Comparison of ENCODE assay signal across 10 mouse cellular contexts in the genomic region with DNA sequence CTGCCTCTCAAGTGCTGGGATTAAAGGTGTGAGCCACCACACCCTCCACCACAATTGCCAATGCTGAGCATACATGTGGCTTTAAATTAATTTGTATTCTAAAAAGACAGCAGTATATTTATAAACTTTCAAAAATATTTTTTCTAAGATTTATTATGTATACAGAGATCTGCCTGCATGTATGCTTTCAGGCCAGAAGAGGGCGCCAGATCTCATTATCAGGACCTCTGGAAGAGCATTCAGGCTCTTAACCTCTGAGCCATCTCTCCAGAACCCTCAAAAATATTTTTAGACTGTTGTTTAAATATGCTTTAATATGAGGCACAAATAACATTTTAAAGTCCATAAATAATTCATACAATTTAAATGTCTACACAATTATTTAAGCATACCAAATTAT. TPM values are rescaled to one million over a fixed set of nuclear protein-coding genes. Genes with fewer than 3 reads are reported as not detected.
DNase-seq lines count a peak whose midpoint lies in the region; ATAC-seq lines count a peak whose summit lies in the region.
"Had no signal": no experiment of that assay in that cellular context is flagged by ENCODE, and none has a peak within 500 bp of the region (broad histone marks: within the 10 kb centered on the region; RNA-seq: fewer than 3 reads in every experiment).

No protein-coding gene starts in this region.

- no peaks in the 10 kb centered on the region for H3K9me3 ChIP-seq in hindbrain, embryonic 11.5 days (ENCODE audit: control insufficient read depth, low read length)
- no peaks in the 10 kb centered on the region for H3K9me3 ChIP-seq in hindbrain, embryonic 16.5 days (ENCODE audit: control insufficient read depth, low read length)

- no peak overlapping the region for H3K4me3 ChIP-seq in hindbrain, embryonic 11.5 days (ENCODE audit: low read depth, low read length)
- no peak overlapping the region for H3K4me3 ChIP-seq in hindbrain, embryonic 16.5 days (ENCODE audit: low read length)

- DNase-seq in hindbrain, embryonic 11.5 days (ENCODE audit: low spot score): peak; percentile 26
- DNase-seq in thymus, postnatal 0 days (ENCODE audit: low spot score): peak; percentile 1
- no peak for DNase-seq in thymus, postnatal 14 days
- peak; percentile 8 for DNase-seq in c-Kit-positive CD71-positive TER-119-negative erythroid progenitor cells, embryonic 14.5 days (ENCODE audit: low read depth)
- peak; percentile 32 for DNase-seq in splenic B cell, adult 2 months (ENCODE audit: low read depth, low spot score)
- no peak for DNase-seq in layer of hippocampus, postnatal 36 days
- no peak for DNase-seq in urinary bladder, postnatal 4 days (ENCODE audit: low spot score in 2 of 2)

- no peak overlapping the region for H3K9ac ChIP-seq in hindbrain, embryonic 11.5 days (ENCODE audit: low read depth, low read length)
- H3K9ac ChIP-seq in hindbrain, embryonic 16.5 days (ENCODE audit: low read depth, low read length): no peak overlapping the region

- 0% methylated on average over 1 of the region's 1 CpGs for WGBS in hindbrain, embryonic 11.5 days
- WGBS in hindbrain, embryonic 16.5 days: 0% methylated on average over 1 of the region's 1 CpGs

- no peaks in the 10 kb centered on the region for H3K36me3 ChIP-seq in hindbrain, embryonic 11.5 days (ENCODE audit: control insufficient read depth, insufficient read depth, low read length)
- no peaks in the 10 kb centered on the region for H3K36me3 ChIP-seq in hindbrain, embryonic 16.5 days (ENCODE audit: control insufficient read depth, insufficient read depth, low read length)
- H3K36me3 ChIP-seq in splenic B cell, adult 2 months (ENCODE audit: control insufficient read depth, insufficient read depth, low read length, poor library complexity, severe bottlenecking): no peaks in the 10 kb centered on the region

- no peaks in the 10 kb centered on the region for H3K4me1 ChIP-seq in hindbrain, embryonic 11.5 days (replicated peaks; ENCODE audit: control insufficient read depth, insufficient read depth, low read length)
- H3K4me1 ChIP-seq in hindbrain, embryonic 16.5 days (ENCODE audit: control insufficient read depth, insufficient read depth, low read depth, low read length): no peaks in the 10 kb centered on the region

- H3K27me3 ChIP-seq in hindbrain, embryonic 11.5 days (ENCODE audit: control insufficient read depth, insufficient read depth, low read length): no peaks in the 10 kb centered on the region
- no peaks in the 10 kb centered on the region for H3K27me3 ChIP-seq in hindbrain, embryonic 16.5 days (replicated peaks; ENCODE audit: control insufficient read depth, insufficient read depth, low read length)
- no peaks in the 10 kb centered on the region for H3K27me3 ChIP-seq in splenic B cell, adult 2 months (ENCODE audit: control insufficient read depth, insufficient read depth, low read length, poor library complexity, severe bottlenecking)

- ATAC-seq in hindbrain, embryonic 11.5 days (ENCODE audit: low FRiP score): no peak
- ATAC-seq in hindbrain, embryonic 16.5 days: no peak

- H3K4me2 ChIP-seq in hindbrain, embryonic 11.5 days (replicated peaks; ENCODE audit: low read depth, low read length): no peak overlapping the region
- no peak overlapping the region for H3K4me2 ChIP-seq in hindbrain, embryonic 16.5 days (ENCODE audit: low read length)

- H3K27ac ChIP-seq in hindbrain, embryonic 11.5 days (ENCODE audit: low read depth, low read length): no peak overlapping the region
- no peak overlapping the region for H3K27ac ChIP-seq in hindbrain, embryonic 16.5 days (ENCODE audit: low read depth, low read length)

RNA-seq across cellular contexts. Expression of gene Rhox10, which starts 4.7 kb away (rescaled TPM):
- polyA plus RNA-seq in hindbrain, embryonic 11.5 days (2014; fragmentation: Nextera tagmentation; extraction: Ambion mirVana): not detected in 2 replicates
- not detected in 2 replicates for polyA plus RNA-seq in hindbrain, embryonic 16.5 days (2015; fragmentation: Nextera tagmentation; extraction: Ambion mirVana)
- polyA plus RNA-seq in thymus, postnatal 0 days (2015; fragmentation: Nextera tagmentation; extraction: Ambion mirVana): not detected in 2 replicates
- not detected for total RNA-seq in layer of hippocampus, postnatal 36 days (2021)
- polyA plus RNA-seq: frontal cortex, adult 2 months; large intestine, adult 2 months had no signal

RNA-seq across cellular contexts. Expression of gene Btg1-ps2, which starts 18.6 kb away (rescaled TPM):
- polyA plus RNA-seq in hindbrain, embryonic 11.5 days (2014; fragmentation: Nextera tagmentation; extraction: Ambion mirVana): not detected in 2 replicates
- not detected in 2 replicates for polyA plus RNA-seq in hindbrain, embryonic 16.5 days (2015; fragmentation: Nextera tagmentation; extraction: Ambion mirVana)
- polyA plus RNA-seq in thymus, postnatal 0 days (2015; fragmentation: Nextera tagmentation; extraction: Ambion mirVana): not detected in 2 replicates
- total RNA-seq in layer of hippocampus, postnatal 36 days (2021): not detected
- polyA plus RNA-seq: frontal cortex, adult 2 months; large intestine, adult 2 months had no signal

RNA-seq across cellular contexts. Expression of gene Rhox11, which starts 23.4 kb away (rescaled TPM):
- not detected in 2 replicates for polyA plus RNA-seq in hindbrain, embryonic 11.5 days (2014; fragmentation: Nextera tagmentation; extraction: Ambion mirVana)
- polyA plus RNA-seq in hindbrain, embryonic 16.5 days (2015; fragmentation: Nextera tagmentation; extraction: Ambion mirVana): not detected in 2 replicates
- not detected in 2 replicates for polyA plus RNA-seq in thymus, postnatal 0 days (2015; fragmentation: Nextera tagmentation; extraction: Ambion mirVana)
- not detected for total RNA-seq in layer of hippocampus, postnatal 36 days (2021)
- polyA plus RNA-seq: frontal cortex, adult 2 months; large intestine, adult 2 months had no signal

RNA-seq across cellular contexts. Expression of gene Btg1-ps1, which starts 42.9 kb away (rescaled TPM):
- polyA plus RNA-seq in hindbrain, embryonic 11.5 days (2014; fragmentation: Nextera tagmentation; extraction: Ambion mirVana): not detected in 2 replicates
- polyA plus RNA-seq in hindbrain, embryonic 16.5 days (2015; fragmentation: Nextera tagmentation; extraction: Ambion mirVana): not detected in 2 replicates
- polyA plus RNA-seq in thymus, postnatal 0 days (2015; fragmentation: Nextera tagmentation; extraction: Ambion mirVana): not detected in 2 replicates
- not detected for total RNA-seq in layer of hippocampus, postnatal 36 days (2021)
- polyA plus RNA-seq: frontal cortex, adult 2 months; large intestine, adult 2 months had no signal

RNA-seq across cellular contexts. Expression of gene Rhox12, which starts 49.2 kb away (rescaled TPM):
- polyA plus RNA-seq in hindbrain, embryonic 11.5 days (2014; fragmentation: Nextera tagmentation; extraction: Ambion mirVana): not detected in 2 replicates
- polyA plus RNA-seq in hindbrain, embryonic 16.5 days (2015; fragmentation: Nextera tagmentation; extraction: Ambion mirVana): not detected in 2 replicates
- polyA plus RNA-seq in thymus, postnatal 0 days (2015; fragmentation: Nextera tagmentation; extraction: Ambion mirVana): 0.28 TPM in 1 of 2 replicates, not detected in the other
- total RNA-seq in layer of hippocampus, postnatal 36 days (2021): not detected
- polyA plus RNA-seq: large intestine, adult 2 months had no signal

Comparison
In these comparisons a context has a peak if more than half of its experiments do, and no peak if none do; other contexts are left out.
1. DNase-seq: peak in hindbrain, embryonic 11.5 days (single experiment), thymus, postnatal 0 days (single experiment), c-Kit-positive CD71-positive TER-119-negative erythroid progenitor cells, embryonic 14.5 days (single experiment) and splenic B cell, adult 2 months (single experiment); none in thymus, postnatal 14 days (single experiment), layer of hippocampus, postnatal 36 days (0 of 2) and urinary bladder, postnatal 4 days (0 of 2).